Mouse (Mus musculus) lung, postnatal 0 days (tissue): ENCODE results near the gene Gm10073.

ENCODE experiments used
- CTCF ChIP-seq: IDR thresholded peaks from 2 replicates; pipeline ENCODE4 v1.5.1; 2016; ENCODE audit warnings: antibody characterized with exemption, mild to moderate bottlenecking
- EP300 ChIP-seq: IDR thresholded peaks from 2 replicates; pipeline ENCODE4 v1.6.1; 2016; ENCODE audit warnings: antibody characterized with exemption, mild to moderate bottlenecking, control low read depth

DNA sequence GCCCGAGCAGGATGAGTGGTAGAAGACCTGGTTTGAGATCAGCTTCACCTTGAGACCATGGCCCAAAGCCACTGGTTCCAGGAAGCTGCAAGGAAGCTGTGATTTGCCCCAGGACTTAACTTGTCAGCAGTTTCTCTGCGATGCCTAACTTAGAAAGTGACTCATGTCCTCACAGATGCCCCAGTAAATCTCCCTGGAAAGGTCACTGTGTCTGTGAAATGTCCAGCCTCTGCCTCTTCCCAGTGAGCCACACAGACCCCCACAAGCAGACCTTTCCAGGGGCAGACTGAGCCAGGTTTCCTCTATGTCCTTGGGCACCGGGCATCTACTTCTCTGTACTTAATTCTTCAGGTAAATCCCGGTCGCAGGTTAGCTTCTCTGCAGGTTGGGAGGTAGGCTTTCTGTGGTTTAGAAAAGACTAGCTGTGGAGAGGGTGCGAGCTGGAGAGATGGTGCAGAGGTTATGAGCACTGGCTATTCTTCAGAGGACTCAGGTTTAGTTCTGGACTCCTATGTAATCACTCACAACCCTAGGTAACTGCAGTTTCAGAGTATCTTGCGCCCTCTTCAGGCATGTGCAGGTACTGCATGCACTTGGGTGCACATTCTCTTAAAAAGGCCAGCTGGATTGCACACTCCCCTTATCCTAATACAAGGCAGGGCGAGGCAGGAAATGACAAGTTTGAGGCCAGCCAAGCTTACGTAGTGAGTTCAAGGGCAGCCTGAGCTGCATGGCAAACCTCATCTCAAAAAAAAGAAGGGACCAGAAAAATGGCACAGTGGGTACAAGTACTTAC, 45.8 kb downstream of the Gm10073 start:
- TF ChIP-seq CTCF: peak; percentile 65
- no peak for TF ChIP-seq EP300
